Mouse (Mus musculus) kidney, adult 9 months (tissue): ENCODE data around the gene Dusp22.
A peak's percentile ranks its signal among the peaks of the same experiment; 100 is the strongest.

Experiments
- DNase-seq: peaks from one replicate; pipeline ENCODE4 v3.0.0; 2022

Dusp22 gene

GRCm38 (mm10) chr13:30673878-30674277 lies 14.1 kb downstream of the Dusp22 start:
- DNase-seq, result no peak

GRCm38 (mm10) chr13:30678822-30679221 lies 19.0 kb downstream of the Dusp22 start:
- no peak for DNase-seq

DNA sequence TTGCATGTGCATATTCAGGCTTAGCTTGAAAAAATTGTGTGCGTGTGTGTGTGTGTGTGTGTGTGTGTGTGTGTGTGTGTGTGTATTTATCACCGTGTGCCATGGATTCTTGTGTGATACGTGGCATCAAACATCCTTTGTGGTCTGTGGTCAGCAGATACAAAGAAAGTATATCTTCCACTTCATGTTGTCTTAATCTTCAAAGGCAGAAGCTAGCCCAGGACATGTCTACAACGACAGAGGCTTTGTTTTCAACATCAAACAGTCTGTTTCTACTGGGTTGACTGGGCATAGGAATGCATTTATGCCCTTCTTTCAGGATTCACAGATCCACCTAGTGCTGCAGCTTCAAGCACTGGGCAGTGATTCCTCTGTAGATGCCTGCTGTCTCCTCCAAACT lies 22.1 kb downstream of the Dusp22 start:
- no peak for DNase-seq

DNA sequence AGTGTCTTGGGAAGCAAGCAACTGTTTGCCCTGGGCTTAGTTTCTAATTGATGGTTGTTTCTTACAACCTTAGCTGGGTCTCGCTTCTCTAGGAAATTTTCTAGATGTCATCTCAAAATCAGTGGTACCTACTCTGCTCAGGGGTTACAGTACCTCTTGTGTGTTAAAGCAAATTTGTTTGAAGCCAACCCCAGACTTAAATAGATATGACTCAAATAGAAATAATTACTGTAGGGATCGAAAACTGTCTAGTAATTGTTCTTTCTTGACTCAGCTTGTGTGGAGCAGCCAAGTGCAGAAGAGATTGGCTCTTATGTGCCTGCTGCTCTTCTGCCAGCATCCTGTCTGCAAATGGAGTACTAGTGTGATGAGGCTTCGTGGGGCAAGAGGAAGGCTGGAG lies 22.5 kb downstream of the Dusp22 start:
- DNase-seq, result no peak

- no peak for DNase-seq
Observed at GRCm38 (mm10) chr13:30684614-30685122, 24.9 kb downstream of the Dusp22 start.

DNA sequence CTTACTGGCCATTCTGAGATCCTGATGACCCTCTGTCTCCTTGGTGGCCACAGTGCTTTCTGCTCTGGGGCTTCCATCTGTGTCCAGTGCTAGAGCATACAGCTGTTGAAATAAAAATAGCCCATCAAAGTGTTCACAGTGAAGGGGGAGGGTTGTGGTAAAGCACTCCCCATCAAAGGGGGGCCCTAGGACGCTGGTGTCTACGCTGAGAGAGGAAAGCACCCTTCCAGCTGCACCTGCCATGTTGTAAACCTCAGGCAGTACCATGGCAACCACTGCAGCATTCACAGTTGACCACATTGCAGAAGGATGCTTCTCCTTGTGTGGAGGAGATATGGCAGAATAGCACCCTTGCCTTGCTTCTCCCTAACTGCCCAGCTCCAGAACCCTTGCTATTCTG lies 26.2 kb downstream of the Dusp22 start:
- DNase-seq, result no peak

DNA sequence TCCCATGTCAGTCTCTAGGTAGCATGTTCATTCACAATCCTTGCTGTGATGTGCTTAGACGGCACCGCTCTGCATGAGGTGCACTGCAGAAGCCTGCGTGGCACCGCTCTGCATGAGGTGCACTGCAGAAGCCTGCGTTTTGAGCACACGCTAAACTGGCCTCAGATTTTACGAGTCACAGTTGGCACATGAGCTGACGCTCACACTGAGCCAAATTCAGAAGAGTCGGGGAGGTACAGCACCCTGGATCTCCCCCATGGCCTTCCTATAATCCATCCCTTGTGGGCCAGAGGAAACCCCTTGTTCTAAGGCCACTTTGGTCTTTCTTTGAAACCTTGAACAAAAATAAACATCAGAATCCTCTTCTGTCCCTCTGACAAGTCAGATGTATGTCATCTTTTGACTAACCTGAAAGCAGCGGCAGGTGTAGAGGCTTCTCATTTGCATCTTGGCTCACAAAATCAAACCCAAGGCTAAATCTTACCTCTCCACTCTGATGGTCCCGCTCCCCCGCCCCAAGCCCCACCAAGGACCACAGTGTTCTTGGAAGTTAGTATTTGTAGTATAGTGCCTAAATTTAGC lies 28.3 kb downstream of the Dusp22 start:
- DNase-seq, result no peak

DNA sequence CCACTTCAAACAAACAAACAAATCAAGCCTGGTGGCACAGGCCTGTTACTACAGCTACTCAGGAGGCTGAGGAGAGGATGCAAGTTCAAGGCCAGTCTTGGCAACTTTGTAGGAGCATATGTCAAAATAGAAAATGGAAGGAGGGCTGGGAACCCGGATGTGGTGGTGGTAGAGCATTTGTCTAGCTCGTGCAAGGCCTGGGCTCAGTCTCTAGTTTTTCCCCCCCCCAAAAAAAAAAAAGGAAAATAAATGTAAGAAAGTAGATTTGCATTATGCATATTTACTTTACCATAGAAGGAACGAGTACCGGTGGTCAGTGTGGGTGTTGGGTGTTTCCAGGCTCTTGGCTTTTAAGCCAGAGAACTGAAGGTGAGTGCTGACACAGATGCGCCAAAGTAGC lies 29.7 kb downstream of the Dusp22 start:
- DNase-seq, result no peak

- DNase-seq, result no peak
Observed at GRCm38 (mm10) chr13:30691441-30692292, 31.9 kb downstream of the Dusp22 start.

DNA sequence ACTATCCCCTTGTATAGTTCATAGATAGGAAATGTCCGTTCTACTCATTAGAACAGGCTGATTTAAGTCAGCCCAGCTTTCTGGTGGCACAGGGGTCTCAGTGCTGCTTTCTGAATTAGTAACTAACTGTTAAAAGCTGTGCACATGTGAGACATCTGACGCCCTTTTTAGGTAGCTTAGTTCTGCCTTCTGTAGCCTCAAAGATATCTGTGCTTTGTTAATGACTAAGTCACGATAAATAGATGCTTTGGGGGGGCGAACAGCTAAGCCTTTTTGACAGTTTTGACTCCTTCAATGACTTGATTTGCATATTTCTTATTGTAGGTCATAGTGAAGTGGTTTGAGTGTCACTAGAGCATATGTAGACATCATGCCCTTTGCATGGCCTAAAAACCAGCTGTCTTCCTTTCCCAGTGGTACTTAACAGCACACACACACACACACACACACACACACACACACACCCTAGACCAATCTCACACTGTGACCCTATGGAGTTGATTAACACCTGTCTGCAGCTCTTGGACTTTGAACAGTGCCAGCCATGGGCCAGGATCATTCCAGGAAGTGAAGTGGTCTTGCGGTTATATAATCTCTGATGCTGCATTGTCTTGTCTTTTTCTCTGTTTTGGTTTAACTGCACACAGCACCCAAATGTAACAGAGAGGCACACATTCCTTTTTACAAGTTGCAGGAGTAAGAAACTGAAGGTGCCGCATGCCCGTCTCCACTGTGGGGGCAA lies 33.0 kb downstream of the Dusp22 start:
- peak; percentile 50 for DNase-seq

DNA sequence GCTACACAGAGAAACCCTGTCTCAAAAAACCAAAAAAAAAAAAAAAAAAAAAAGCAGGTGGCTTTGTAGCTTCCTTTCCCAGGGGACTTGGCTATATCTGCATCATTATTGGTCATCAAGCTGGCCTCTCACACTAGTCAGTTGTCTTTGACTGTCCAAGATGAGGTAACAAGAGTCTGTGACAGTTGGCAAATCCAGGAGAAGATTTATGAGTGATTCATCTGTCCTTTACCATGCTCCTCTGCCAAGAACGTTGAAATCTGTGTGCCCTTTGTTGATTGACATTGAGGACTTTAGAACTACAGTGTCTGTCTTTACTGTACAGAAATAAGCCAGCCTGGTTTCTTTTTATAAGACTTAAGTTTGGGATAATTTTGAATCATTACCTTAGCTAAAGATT lies 35.4 kb downstream of the Dusp22 start:
- no peak for DNase-seq

DNA sequence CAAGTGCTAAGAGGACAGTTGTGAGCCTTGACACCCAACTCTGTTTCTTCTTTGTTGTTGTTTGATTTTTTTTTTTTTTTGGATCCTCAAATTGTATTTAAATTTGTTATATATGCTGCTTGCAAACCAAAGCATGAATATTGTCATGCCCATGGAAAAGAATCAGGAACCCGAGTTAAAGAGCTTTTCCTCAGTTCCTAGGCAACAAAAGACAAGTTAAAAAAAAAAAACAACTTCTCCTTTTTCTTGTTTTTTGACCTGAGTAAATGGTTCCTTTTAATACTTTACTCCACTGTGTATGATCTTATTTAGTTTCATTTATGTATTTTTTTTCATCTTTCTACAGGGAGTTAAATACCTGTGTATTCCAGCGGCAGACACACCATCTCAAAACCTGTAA lies 36.1 kb downstream of the Dusp22 start:
- no peak for DNase-seq

GRCm38 (mm10) chr13:30697880-30698279 lies 38.1 kb downstream of the Dusp22 start:
- no peak for DNase-seq

DNA sequence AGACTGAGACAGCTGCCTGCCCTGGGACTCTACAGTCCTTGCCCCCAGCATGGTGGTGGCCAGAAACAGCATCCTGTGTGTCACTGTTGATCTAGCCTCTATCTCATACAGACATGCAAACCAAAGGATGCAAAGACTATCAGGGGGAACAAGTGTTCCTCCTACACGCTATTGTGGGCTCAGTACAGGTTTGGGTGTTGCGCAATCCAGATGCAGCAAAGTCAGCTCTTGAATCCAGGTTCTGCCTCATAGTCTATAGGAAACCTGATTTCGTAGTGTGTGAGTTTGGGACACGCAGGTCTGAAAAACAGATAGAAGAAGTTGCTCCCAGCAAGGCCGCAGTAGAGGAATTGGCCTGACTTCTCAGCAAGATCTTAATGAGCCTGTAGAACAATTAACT lies 42.9 kb downstream of the Dusp22 start:
- DNase-seq, result no peak

- no peak for DNase-seq
Observed at GRCm38 (mm10) chr13:30704246-30705095, 44.7 kb downstream of the Dusp22 start.

GRCm38 (mm10) chr13:30711066-30711465 lies 51.3 kb downstream of the Dusp22 start:
- peak; percentile 64 for DNase-seq

- no peak for DNase-seq
Observed at GRCm38 (mm10) chr13:30711711-30712110, 51.9 kb downstream of the Dusp22 start.

DNA sequence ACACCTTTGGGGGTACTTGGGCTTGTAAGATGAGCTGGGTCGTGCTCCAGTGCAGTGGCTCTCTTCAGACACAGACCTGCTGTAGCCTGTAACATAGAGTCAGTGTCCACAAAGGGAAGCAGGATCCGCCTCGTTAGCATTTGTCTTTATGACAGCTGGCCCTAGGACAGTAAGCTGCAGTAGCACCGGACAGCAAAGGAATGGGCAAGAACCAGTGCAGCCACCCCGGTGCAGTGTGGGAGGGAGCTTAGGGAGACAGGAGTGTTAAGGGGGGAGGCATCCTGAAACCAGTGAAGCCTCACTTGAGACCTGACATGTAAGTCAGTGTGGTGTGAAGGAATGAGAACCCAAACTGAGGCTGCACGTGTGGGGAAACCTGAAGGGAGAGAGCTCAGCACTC lies 52.5 kb downstream of the Dusp22 start:
- DNase-seq, result no peak

GRCm38 (mm10) chr13:30713621-30714020 lies 53.8 kb downstream of the Dusp22 start:
- peak; percentile 90 for DNase-seq

- DNase-seq, result no peak
Observed at GRCm38 (mm10) chr13:30714552-30714951, 54.8 kb downstream of the Dusp22 start.

DNA sequence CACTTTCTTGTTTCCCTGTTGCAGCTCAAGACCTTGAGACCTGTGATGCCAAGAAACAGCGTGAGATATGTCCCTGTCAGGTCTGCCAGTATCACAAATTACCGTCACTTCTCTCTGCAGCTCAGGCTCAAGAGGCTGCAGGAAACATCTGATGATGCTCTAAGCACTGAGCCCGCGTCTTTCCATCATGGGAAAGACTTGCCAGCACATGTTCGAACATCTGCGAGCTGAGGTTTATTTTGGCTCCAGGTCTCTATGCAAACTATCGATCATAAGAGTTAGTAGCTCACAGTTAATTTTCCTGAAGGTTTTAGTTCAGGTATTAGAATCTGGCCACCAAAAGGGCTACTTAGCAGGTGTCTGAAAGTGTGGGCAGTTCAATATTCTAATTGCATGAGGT lies 55.3 kb downstream of the Dusp22 start:
- no peak for DNase-seq

GRCm38 (mm10) chr13:30715573-30715972 lies 55.8 kb downstream of the Dusp22 start:
- DNase-seq, result peak; percentile 48

DNA sequence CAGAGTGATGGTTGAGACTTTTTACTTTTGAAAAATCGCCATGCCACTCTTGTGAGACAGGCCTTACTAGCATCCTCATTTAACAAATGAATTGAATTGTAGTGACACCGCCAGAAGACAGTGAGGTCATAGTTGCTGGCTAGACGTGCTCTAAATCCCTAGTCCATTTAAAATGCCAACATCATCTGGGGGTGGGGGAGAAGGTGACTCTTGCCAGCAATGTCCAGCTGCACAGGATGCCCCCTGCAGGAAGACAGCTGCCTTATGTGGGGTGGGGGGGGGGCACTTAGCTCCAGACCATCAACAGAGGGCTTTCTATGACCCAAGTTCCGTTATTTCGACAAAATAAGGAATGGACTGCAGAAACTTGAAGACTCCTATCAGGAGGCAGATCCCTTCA lies 56.8 kb downstream of the Dusp22 start:
- DNase-seq, result no peak
